Mouse (Mus musculus): ENCODE measurements around the gene Dzip1l.

DNA sequence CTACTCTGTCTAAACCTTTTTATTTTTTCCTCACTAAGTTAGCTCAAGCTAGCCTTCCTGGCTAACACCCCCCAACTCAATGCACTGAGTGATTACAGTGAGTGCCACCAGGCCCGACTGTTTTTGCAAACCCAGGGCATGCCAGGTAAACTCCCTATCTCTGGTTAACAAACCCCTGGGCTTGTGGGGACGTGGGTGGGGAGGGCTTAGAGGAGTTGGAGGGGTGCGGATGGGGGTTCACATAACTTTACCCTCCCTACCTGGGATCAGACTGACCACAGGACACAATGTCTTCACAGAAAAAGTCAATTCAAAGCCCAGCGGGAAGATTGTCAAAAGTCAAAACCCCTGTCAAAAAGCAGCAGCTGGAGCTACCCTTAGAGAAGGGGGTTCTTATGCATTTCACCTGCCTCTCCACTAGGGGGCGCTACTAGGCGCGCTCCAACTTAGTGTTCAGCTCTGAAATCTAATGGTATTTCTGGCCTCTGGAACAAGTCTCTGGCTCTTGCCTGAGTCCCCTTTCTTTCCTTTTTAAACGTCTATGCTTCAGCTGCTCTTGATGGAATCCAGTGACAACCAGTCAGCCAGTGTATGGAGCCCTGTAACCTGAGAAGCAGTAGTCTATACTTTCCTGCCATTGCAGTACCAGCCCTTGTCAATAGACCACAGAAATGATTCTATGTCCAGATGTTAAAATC lies 41.6 kb upstream of the Dzip1l start:
- TF ChIP-seq CTCF (IDR thresholded peaks at IDR 0.05; ENCODE audit: borderline replicate concordance, extremely low read depth, insufficient read depth, insufficient read length) (peak; percentile 85; the same call in 1 of the 2 replicates), POLR2A (IDR thresholded peaks at IDR 0.05; ENCODE audit: borderline replicate concordance, extremely low read depth, insufficient read depth, insufficient read length, poor library complexity, severe bottlenecking) (no peak)

Data from brain, embryonic 14.5 days (tissue).